Mouse (Mus musculus): ENCODE results near the gene Brwd3. TPM values are rescaled to one million over a fixed set of nuclear protein-coding genes. Genes with fewer than 3 reads are reported as not detected.

Brwd3 gene
- polyA plus RNA-seq (2017; shearing (Covaris generic)): 1 to 10 TPM; 2.1 to 2.9 TPM

GRCm38 (mm10) chrX:108834090-108834774 lies at the start of gene Brwd3:
Gene Brwd3, minus strand, starts transcription at chrX:108834372.

Other genes starting within 250 kb of the Brwd3 start
- gene Gm379, start 169.5 kb downstream of the Brwd3 start, polyA plus RNA-seq (2017; shearing (Covaris generic)): not detected
- 10 to 100 TPM; 15.4 to 15.7 TPM for gene Hmgn5, start 179.0 kb upstream of the Brwd3 start, polyA plus RNA-seq (2017; shearing (Covaris generic))

Data from activated CD4-positive, CD25-positive, alpha-beta regulatory T cell (primary cell).